Mouse (Mus musculus) bone marrow, adult 2 months (tissue): ENCODE results near the gene Selenof.

ENCODE experiments used
- CTCF ChIP-seq: fragments of 200-500 bp; IDR thresholded peaks from 2 replicates; pipeline ENCODE4 v1.5.1; 2011; ENCODE audit warnings: low read length, control low read depth; ENCODE audit not compliant: control insufficient read depth, insufficient read depth
- POLR2A ChIP-seq: fragments of 200-500 bp; IDR thresholded peaks from 2 replicates; pipeline ENCODE4 v1.6.1; 2011; ENCODE audit warnings: low read depth, mild to moderate bottlenecking, control low read depth, low read length, borderline replicate concordance; ENCODE audit not compliant: control insufficient read depth

GRCm38 (mm10) chr3:144550036-144550435, 20.1 kb upstream of the Selenof start:
- no peak for TF ChIP-seq CTCF
- TF ChIP-seq POLR2A: no peak
